Mouse (Mus musculus) hindbrain, embryonic 10.5 days (tissue): ENCODE measurements at regions not wholly inside any gene's neighbourhood (a gene's known extent, or its start where the extent isn't known, plus 50 kb on each side); places are given as distances from the start of the nearest gene placed in this dataset.

Source experiments
- DNase-seq: peaks from one replicate; pipeline ENCODE4 v3.0.0-alpha.2; 2017; ENCODE audit warnings: low spot score
- H3K27ac ChIP-seq: fragments of 300-500 bp; sonication (generic); 2 replicates; pipeline ENCODE4 v1.5.1; 2016; ENCODE audit warnings: mild to moderate bottlenecking, moderate library complexity
- H3K27me3 ChIP-seq: fragments of 300-500 bp; sonication (generic); 2 replicates; pipeline ENCODE4 v1.6.1; 2016; ENCODE audit warnings: mild to moderate bottlenecking; ENCODE audit not compliant: poor library complexity, insufficient read depth, severe bottlenecking
- H3K36me3 ChIP-seq: fragments of 300-500 bp; sonication (generic); 2 replicates; pipeline ENCODE4 v1.6.1; 2016; ENCODE audit warnings: mild to moderate bottlenecking, moderate library complexity
- H3K4me1 ChIP-seq: fragments of 300-500 bp; sonication (generic); replicated peaks from 2 replicates; pipeline ENCODE4 v1.6.1; 2016; ENCODE audit warnings: mild to moderate bottlenecking
- H3K4me3 ChIP-seq: fragments of 300-500 bp; sonication (generic); 2 replicates; pipeline ENCODE4 v1.5.1; 2016; ENCODE audit warnings: mild to moderate bottlenecking, moderate library complexity
- H3K9me3 ChIP-seq: fragments of 300-500 bp; sonication (generic); 2 replicates; pipeline ENCODE4 v1.6.1; 2016; ENCODE audit warnings: mild to moderate bottlenecking, moderate library complexity
- WGBS: fragments of 180-500 bp; shearing (Covaris S2); methylation state at CpG from one replicate; pipeline ENCODE4 v1.1.7; 2016; 5-methylcytosine and 5-hydroxymethylcytosine counted together

DNA sequence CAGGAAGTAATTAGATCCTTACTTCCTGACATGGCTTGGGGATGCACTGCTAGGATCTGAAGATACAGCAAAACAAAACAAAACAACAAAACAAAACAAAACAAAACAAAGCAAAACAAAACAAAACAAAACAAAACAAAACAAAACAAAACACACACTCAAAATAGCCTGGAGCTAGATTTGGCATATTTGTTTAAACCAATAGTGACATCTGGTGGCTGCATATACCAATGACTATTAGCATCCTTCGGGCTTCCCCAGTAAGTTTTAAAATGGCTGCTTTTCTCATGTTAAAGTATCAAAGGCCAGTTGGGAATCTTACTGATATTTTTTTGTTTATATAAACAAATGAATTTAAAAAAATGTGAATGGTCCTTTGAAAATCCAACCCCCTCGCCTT lies 52.9 kb upstream of the Ica1 start:
- no peak overlapping the region for H3K27ac ChIP-seq
- no peaks in the 10 kb centered on the region for H3K36me3 ChIP-seq
- no peak for DNase-seq
- H3K9me3 ChIP-seq, result peaks cover 8% of the 10 kb centered on the region; the same call in 1 of the 2 replicates
- H3K4me1 ChIP-seq, result no peaks in the 10 kb centered on the region
- WGBS, result 51% methylated on average over 2 of the region's 2 CpGs
- H3K27me3 ChIP-seq, result no peaks in the 10 kb centered on the region
- no peak overlapping the region for H3K4me3 ChIP-seq

DNA sequence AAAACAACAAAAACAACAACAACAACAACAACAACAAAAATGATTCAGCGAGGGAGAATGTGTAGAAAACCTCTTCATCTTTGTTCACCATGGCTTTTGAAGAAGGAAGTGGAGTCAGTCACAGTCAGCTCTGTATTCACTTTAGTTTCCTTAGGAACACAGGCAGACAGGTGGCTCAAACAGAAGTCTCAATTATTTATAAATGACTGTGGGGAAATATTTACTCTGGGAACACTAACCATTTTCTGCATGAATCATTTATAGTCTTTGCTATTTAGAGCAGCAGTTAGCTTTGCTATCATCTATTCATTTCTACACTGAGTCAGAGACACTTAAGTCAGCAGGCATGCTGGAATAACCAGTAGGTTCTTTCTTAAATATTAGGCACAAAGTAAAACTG lies 54.6 kb upstream of the Ica1 start:
- Histone ChIP-seq H3K36me3 (no peaks in the 10 kb centered on the region), H3K4me1 (no peaks in the 10 kb centered on the region), H3K27ac (no peak overlapping the region), H3K4me3 (no peak overlapping the region), H3K9me3 (peaks cover 8% of the 10 kb centered on the region; the same call in 1 of the 2 replicates), H3K27me3 (no peaks in the 10 kb centered on the region)
- DNase-seq, result no peak
- WGBS, result 88% methylated on average over 1 of the region's 1 CpGs

DNA sequence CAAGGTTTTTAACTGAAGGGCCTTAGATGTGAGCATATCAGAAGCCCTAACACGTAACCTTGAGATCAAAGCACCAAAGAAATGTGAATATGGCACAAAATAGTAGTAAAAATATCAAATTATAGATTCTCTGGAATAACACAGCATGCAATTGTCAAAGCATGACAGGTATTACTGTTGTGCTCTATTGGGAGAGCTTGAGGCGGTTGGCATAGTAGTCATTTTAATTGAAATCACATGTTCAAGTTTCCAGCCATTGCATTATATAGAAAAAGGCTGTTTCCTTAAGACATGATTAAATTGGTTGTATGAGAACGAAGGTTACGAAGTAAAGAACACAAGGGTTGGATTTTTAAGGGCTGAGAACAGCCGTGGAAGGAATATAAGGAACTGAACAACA lies 75.4 kb upstream of the Ica1 start:
- Histone ChIP-seq H3K4me1 (no peaks in the 10 kb centered on the region), H3K36me3 (no peaks in the 10 kb centered on the region), H3K27ac (no peak overlapping the region), H3K4me3 (no peak overlapping the region), H3K9me3 (no peaks in the 10 kb centered on the region), H3K27me3 (no peaks in the 10 kb centered on the region)
- no peak for DNase-seq
- 86% methylated on average over 5 of the region's 5 CpGs for WGBS

DNA sequence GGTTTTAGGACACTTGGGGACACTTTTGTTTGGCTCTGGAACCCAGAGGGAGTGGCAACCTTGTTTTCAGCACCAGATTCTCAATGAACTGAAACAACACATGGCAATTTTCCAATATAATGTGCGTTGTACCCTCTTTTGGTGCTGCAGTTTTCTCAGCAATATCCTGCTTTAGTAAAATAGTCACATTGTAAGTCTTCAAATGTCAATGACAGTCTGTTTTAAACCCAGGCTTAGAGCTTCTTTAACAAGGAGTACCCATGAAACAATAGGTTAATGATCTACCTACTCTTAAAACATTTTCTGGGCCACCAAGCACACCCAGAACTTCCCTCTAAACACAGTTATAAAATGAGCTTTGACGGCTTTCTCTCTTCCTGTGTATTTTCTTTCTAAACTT lies 82.3 kb upstream of the Ica1 start:
- H3K27ac ChIP-seq, result no peak overlapping the region
- no peaks in the 10 kb centered on the region for H3K9me3 ChIP-seq
- 93% methylated on average over 2 of the region's 2 CpGs for WGBS
- H3K27me3 ChIP-seq, result no peaks in the 10 kb centered on the region
- H3K4me1 ChIP-seq, result peaks cover 5% of the 10 kb centered on the region; the same call in 1 of the 2 replicates
- no peaks in the 10 kb centered on the region for H3K36me3 ChIP-seq
- DNase-seq, result no peak
- H3K4me3 ChIP-seq, result no peak overlapping the region

DNA sequence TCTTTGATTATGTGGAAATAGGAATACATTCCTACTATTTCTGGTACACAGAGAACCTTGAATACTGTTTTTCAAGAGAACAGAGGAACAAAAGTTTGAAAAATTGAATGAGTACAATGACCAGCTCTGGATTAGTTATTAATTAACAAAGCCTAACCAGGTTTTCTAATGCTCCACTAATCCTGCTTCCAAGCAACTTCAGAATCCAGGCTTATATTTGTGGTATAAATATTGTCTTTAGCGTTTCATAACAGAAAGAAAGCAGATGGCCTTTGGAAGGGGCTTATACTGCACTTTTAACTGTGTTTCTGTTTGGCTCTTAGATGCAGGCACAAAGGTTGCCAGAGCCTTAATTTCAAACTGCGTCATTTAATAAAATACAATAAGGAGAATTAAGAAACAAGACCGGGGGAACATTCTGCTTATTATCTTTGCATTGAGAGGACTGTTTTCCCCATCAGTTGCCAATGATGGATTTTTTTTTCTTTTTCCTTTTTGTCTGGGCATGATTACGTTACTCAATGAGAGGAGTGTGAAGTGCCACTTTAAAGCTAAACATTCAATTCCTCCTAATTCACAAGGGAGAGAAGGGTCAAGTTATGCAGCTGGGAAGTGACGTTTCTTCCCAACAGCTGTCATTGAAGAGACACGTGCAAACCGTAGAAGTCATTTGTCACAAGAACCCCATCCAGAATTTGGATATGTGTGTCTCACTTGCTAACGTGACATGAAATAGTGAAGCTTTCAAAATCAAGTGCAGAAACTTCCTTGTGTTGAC lies 84.2 kb upstream of the Nxph1 start:
- no peak overlapping the region for H3K27ac ChIP-seq
- H3K9me3 ChIP-seq, result no peaks in the 10 kb centered on the region
- 65% methylated on average over 8 of the region's 8 CpGs for WGBS
- H3K4me3 ChIP-seq, result no peak overlapping the region
- no peak for DNase-seq
- H3K36me3 ChIP-seq, result no peaks in the 10 kb centered on the region
- peaks cover 5% of the 10 kb centered on the region; the same call in 1 of the 2 replicates for H3K4me1 ChIP-seq
- no peaks in the 10 kb centered on the region for H3K27me3 ChIP-seq

DNA sequence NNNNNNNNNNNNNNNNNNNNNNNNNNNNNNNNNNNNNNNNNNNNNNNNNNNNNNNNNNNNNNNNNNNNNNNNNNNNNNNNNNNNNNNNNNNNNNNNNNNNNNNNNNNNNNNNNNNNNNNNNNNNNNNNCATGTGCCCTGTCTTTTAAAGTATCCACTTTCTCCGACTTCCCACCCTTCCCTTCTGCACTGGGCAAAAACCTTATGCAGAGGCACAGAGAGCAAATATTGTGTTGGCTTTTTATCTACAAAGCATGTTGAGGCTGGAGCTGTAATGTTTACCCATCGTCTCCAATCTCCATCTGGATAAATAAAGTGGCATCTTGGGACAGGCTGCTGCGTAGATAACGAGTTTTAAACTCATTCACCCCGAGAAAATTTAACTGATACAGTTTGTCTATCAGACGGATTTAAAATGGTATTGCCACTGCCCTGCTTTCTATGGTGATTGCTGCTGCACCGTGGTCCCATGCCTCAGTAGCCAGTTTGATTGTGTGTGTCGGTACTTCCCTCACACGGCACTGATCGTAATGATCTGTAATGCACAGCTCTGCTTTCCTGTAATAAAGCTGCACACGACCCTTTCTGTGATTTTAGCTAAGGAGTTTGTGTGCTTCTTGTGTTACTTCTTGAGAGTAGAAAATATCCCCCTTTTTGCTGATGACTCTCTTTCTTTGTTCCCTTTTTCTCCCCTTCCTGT lies 70.7 kb upstream of the Nxph1 start:
- Histone ChIP-seq H3K27me3 (no peaks in the 10 kb centered on the region), H3K4me1 (peaks cover 29% of the 10 kb centered on the region), H3K9me3 (no peaks in the 10 kb centered on the region), H3K27ac (0 out of 2 replicates have a peak overlapping the region, but pooled peaks have one; percentile 29), H3K4me3 (no peak overlapping the region), H3K36me3 (no peaks in the 10 kb centered on the region)
- DNase-seq, result no peak
- 64% methylated on average over 11 of the region's 11 CpGs for WGBS

DNA sequence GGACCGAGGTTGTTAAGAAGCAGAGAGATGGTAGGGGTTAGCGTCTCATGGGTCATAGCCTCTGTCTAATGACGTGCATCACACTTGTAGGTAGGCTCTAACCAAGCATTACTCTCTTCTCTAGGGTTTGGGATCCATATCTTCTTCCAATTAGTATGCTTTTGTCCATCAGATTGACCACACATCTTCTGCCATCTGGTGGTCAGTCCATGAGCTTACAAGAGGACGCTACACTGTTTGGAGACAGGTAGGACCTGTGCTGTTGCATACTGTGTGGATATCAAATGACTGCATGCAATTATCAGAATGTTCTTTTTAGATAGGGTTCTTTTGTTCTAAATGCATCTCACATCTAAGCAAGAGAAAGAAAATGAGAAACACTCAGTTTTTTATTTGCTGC lies 54.6 kb upstream of the Nxph1 start:
- Histone ChIP-seq H3K27me3 (no peaks in the 10 kb centered on the region), H3K36me3 (no peaks in the 10 kb centered on the region), H3K9me3 (no peaks in the 10 kb centered on the region), H3K4me3 (no peak overlapping the region), H3K27ac (no peak overlapping the region), H3K4me1 (peaks cover 15% of the 10 kb centered on the region)
- WGBS, result 77% methylated on average over 4 of the region's 4 CpGs
- DNase-seq, result no peak

DNA sequence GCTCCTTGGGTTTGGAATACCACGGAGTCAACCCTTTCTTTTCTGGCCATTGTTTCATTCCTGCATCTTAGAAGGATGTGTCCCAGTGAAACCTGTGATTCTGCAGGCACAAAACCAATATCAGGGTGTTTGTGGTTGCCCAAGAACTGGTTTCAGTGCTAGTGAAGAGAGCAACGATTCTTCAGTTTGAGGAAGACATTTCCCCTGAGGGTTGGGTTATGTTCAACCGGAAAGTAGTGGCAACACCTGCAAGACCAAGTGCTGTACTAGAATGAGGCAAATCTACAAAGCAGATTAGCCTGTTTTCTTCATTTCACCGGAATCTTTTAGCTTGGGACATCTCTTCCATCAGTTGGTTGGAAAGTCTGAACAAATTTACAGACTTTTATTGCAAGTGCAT lies 52.1 kb upstream of the Nxph1 start:
- Histone ChIP-seq H3K36me3 (no peaks in the 10 kb centered on the region), H3K27me3 (no peaks in the 10 kb centered on the region), H3K27ac (0 out of 2 replicates have a peak overlapping the region, but pooled peaks have one; percentile 16), H3K4me3 (no peak overlapping the region), H3K9me3 (no peaks in the 10 kb centered on the region), H3K4me1 (peaks cover 20% of the 10 kb centered on the region)
- no peak for DNase-seq
- 86% methylated on average over 4 of the region's 4 CpGs for WGBS

DNA sequence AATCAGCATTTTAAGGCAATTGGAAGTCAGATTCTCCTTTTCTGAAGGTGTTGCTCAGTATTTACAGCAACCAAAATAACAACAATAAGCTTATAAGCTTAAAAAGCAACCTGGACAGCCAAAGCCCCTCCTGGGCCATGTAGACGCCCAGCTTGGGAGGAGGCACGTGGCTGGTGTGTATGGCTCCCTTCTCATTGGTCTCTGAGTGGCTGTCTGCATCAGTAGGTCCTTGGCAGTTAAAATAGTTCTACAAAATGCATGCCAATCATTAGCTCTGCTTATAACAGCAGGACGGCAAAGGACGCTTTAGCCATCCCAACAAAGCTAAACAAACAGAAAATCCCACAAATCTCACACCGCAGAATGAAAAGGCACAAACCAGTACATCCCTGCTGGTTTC lies 51.4 kb upstream of the Nxph1 start:
- Histone ChIP-seq H3K27ac (peak overlapping the region; percentile 72), H3K9me3 (no peaks in the 10 kb centered on the region), H3K36me3 (no peaks in the 10 kb centered on the region), H3K4me1 (peaks cover 20% of the 10 kb centered on the region), H3K4me3 (no peak overlapping the region), H3K27me3 (no peaks in the 10 kb centered on the region)
- DNase-seq, result no peak
- WGBS, result 49% methylated on average over 5 of the region's 5 CpGs

DNA sequence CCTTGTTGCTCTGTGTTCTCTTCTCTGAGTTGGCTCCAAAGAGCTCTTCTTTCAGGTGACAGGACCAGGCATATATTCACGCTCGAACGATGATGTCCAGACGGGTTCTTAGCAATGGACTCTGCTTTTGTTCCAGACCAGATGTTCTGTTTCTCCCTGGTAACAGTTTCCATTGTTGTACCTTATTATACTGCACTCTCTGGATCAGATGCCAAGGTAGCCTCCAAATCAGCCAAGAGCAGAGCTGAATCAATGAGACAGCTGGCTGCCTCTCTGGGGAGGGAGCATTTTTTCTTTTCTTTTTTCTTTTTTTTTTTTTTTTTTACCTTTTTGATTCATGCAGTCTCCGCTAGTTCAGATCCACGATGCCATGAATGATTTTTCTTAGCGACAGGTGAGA lies 50.9 kb upstream of the Nxph1 start:
- Histone ChIP-seq H3K9me3 (no peaks in the 10 kb centered on the region), H3K27me3 (no peaks in the 10 kb centered on the region), H3K4me1 (peaks cover 20% of the 10 kb centered on the region), H3K4me3 (no peak overlapping the region), H3K36me3 (no peaks in the 10 kb centered on the region), H3K27ac (peak overlapping the region; percentile 72)
- 40% methylated on average over 7 of the region's 7 CpGs for whole genome bisulfite sequencing
- DNase-seq, result peak; percentile 25

DNA sequence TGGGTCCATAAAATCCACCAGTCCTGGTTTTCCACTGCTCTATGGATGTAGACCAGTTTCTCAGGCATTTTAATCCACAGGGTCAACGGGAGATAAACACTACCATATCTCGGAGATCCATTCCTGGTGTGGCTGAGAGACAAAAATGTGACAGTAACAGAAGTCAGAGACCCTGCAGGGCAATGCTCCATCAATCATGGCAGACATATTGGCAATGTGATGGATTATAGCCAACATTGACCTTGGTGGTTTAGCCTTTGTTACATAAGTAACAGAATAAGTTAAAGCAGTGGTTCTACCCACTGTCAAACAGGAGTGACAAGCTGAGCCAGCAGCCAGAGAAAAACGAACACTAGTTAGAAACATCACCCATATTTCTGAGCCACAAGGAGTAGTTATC lies 50.0 kb upstream of the Nxph1 start:
- 74% methylated on average over 3 of the region's 3 CpGs for WGBS
- DNase-seq, result no peak
- Histone ChIP-seq H3K4me3 (no peak overlapping the region), H3K4me1 (peaks cover 20% of the 10 kb centered on the region), H3K27me3 (no peaks in the 10 kb centered on the region), H3K27ac (peak overlapping the region; percentile 56), H3K9me3 (no peaks in the 10 kb centered on the region), H3K36me3 (no peaks in the 10 kb centered on the region)
